Mouse (Mus musculus): Measurements from ENCODE around the gene Pik3c2g.

- TF ChIP-seq POLR2A (IDR thresholded peaks at IDR 0.05; ENCODE audit: control insufficient read depth, extremely low read depth, insufficient read depth, low read length, poor library complexity) (no peak), CTCF (IDR thresholded peaks at IDR 0.05; ENCODE audit: borderline replicate concordance, control insufficient read depth, extremely low read depth, insufficient read depth, low read length, poor library complexity) (no peak)
Observed at GRCm38 (mm10) chr6:139799541-139800226, 212.7 kb downstream of the Pik3c2g start.

Data from thymus, adult 2 months (tissue).